Mouse (Mus musculus) retina, embryonic 14.5 days (tissue): Measurements from ENCODE around the gene Steap1.

Experiments used
- DNase-seq: peaks from one replicate; pipeline ENCODE4 v3.0.0-alpha.2; 2015; ENCODE audit warnings: low spot score

Gene Steap1

GRCm38 (mm10) chr5:5686973-5687372 is 62.2 kb downstream of the Steap1 start:
- no peak for DNase-seq
